Mouse (Mus musculus): ENCODE results near the gene Tfdp2. TPM values are rescaled to one million over a fixed set of nuclear protein-coding genes. Genes with fewer than 3 reads are reported as not detected.

Tfdp2 gene
- polyA plus RNA-seq, 1 experiment, result 72.5 TPM

- TF ChIP-seq POLR2A (IDR thresholded peaks at IDR 0.05; ENCODE audit: borderline replicate concordance, control insufficient read depth, low read depth, low read length), result no peak
- Histone ChIP-seq H3K4me1 (ENCODE audit: control insufficient read depth, insufficient read depth, low read length) (peaks cover 2% of the 10 kb centered on the region), H3K4me3 (replicated peaks; ENCODE audit: control insufficient read depth, low read depth, low read length) (no peak overlapping the region), H3K27ac (ENCODE audit: control insufficient read depth, insufficient read depth, low read depth, low read length, poor library complexity) (no peak overlapping the region)
- 80% methylated on average over 1 of the region's 1 CpGs for WGBS
These were observed 41.3 kb downstream of the Tfdp2 start for GRCm38 (mm10) chr9:96237391-96237790.

DNA sequence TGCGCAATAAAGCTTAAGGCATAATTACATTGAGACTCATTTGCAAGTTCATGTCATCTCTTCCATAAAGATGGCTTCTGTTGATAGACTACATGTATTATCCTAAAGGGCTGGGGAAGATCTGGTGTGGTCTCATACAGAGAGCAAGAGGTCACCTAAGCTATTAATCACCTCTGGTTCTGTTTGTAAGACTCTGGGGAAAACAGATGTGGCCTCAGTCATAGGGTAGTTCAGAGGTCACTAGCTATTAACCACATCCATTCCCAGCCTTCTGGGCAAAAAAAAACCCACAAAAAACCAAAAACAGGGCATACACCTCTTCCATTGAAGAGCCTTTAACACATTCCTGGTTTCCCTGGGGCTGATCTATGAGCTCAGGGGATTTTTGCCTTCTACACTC, 42.2 kb downstream of the Tfdp2 start:
- Histone ChIP-seq H3K27ac (ENCODE audit: control insufficient read depth, insufficient read depth, low read depth, low read length, poor library complexity) (no peak overlapping the region), H3K4me1 (ENCODE audit: control insufficient read depth, insufficient read depth, low read length) (peaks cover 2% of the 10 kb centered on the region), H3K4me3 (replicated peaks; ENCODE audit: control insufficient read depth, low read depth, low read length) (no peak overlapping the region)
- WGBS, result 94% methylated on average over 1 of the region's 1 CpGs
- TF ChIP-seq POLR2A (IDR thresholded peaks at IDR 0.05; ENCODE audit: borderline replicate concordance, control insufficient read depth, low read depth, low read length) (no peak), CTCF (IDR thresholded peaks at IDR 0.05; ENCODE audit: control insufficient read depth, insufficient read depth, low read length) (no peak)

GRCm38 (mm10) chr9:96241134-96242097, 45.3 kb downstream of the Tfdp2 start:
- 77% methylated on average over 10 of the region's 10 CpGs for WGBS
- Histone ChIP-seq H3K4me1 (ENCODE audit: control insufficient read depth, insufficient read depth, low read length) (peaks cover 2% of the 10 kb centered on the region), H3K27ac (ENCODE audit: control insufficient read depth, insufficient read depth, low read depth, low read length, poor library complexity) (peak overlapping the region; percentile 89), H3K4me3 (replicated peaks; ENCODE audit: control insufficient read depth, low read depth, low read length) (no peak overlapping the region)
- TF ChIP-seq CTCF (IDR thresholded peaks at IDR 0.05; ENCODE audit: control insufficient read depth, insufficient read depth, low read length) (no peak), POLR2A (IDR thresholded peaks at IDR 0.05; ENCODE audit: borderline replicate concordance, control insufficient read depth, low read depth, low read length) (no peak)

GRCm38 (mm10) chr9:96243915-96244314, 47.8 kb downstream of the Tfdp2 start:
- no peak overlapping the region for H3K4me3 ChIP-seq (replicated peaks; ENCODE audit: control insufficient read depth, low read depth, low read length)
- TF ChIP-seq POLR2A (IDR thresholded peaks at IDR 0.05; ENCODE audit: borderline replicate concordance, control insufficient read depth, low read depth, low read length) (no peak), CTCF (IDR thresholded peaks at IDR 0.05; ENCODE audit: control insufficient read depth, insufficient read depth, low read length) (no peak)
- peaks cover 2% of the 10 kb centered on the region for H3K4me1 ChIP-seq (ENCODE audit: control insufficient read depth, insufficient read depth, low read length)
- 88% methylated on average over 6 of the region's 6 CpGs for WGBS
- H3K27ac ChIP-seq (ENCODE audit: control insufficient read depth, insufficient read depth, low read depth, low read length, poor library complexity), result no peak overlapping the region

DNA sequence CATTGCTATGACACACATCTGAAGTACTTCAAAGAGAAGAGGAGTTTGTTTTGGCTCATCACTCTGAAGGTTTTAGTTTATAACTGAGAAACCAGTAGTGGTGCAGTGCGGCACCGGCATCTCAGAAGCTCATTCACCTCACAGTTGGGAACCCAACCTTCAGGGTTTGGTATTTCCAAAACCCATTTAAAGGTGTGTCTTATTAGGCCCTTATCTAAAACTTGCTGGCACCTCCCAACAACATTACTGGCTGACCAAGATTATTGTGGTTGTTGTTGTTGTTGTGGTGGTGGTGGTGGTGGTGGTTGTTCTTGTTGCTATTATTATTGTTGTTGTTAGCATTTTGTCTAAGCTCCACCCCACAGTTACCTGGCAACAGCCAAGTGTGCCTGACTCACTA, 58.7 kb downstream of the Tfdp2 start:
- Histone ChIP-seq H3K27ac (ENCODE audit: control insufficient read depth, insufficient read depth, low read depth, low read length, poor library complexity) (no peak overlapping the region), H3K4me3 (replicated peaks; ENCODE audit: control insufficient read depth, low read depth, low read length) (no peak overlapping the region), H3K4me1 (ENCODE audit: control insufficient read depth, insufficient read depth, low read length) (no peaks in the 10 kb centered on the region)
- 88% methylated on average over 2 of the region's 2 CpGs for WGBS
- no peak for TF ChIP-seq POLR2A (IDR thresholded peaks at IDR 0.05; ENCODE audit: borderline replicate concordance, control insufficient read depth, low read depth, low read length)
- no peak for TF ChIP-seq CTCF (IDR thresholded peaks at IDR 0.05; ENCODE audit: control insufficient read depth, insufficient read depth, low read length)

DNA sequence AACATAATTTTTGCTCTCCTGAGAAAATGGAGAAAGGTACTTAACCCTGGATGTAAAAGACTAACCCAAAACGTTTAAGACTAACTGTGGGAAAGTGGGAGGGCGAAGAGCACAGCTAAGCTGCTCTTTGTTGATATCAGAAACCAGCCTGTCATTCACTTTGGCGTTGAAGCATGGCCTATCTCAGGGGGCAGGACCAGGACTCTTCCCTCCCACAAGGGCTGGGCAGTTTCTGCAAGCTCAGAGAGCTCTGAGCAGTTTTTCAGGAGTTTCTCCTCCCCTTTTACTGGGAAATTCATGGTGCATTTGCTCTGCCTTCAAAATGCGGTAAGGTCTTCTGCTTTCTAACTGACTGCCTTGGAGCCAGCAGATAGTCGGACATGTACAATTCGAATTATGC, 62.4 kb downstream of the Tfdp2 start:
- WGBS, result 41% methylated on average over 6 of the region's 6 CpGs
- H3K4me1 ChIP-seq (ENCODE audit: control insufficient read depth, insufficient read depth, low read length), result no peaks in the 10 kb centered on the region
- H3K27ac ChIP-seq (ENCODE audit: control insufficient read depth, insufficient read depth, low read depth, low read length, poor library complexity), result no peak overlapping the region
- TF ChIP-seq CTCF (IDR thresholded peaks at IDR 0.05; ENCODE audit: control insufficient read depth, insufficient read depth, low read length) (no peak), POLR2A (IDR thresholded peaks at IDR 0.05; ENCODE audit: borderline replicate concordance, control insufficient read depth, low read depth, low read length) (no peak)
- H3K4me3 ChIP-seq (replicated peaks; ENCODE audit: control insufficient read depth, low read depth, low read length), result no peak overlapping the region

GRCm38 (mm10) chr9:96259017-96259512, 63.0 kb downstream of the Tfdp2 start:
- peak overlapping the region; percentile 40 for H3K4me3 ChIP-seq (replicated peaks; ENCODE audit: control insufficient read depth, low read depth, low read length)

DNA sequence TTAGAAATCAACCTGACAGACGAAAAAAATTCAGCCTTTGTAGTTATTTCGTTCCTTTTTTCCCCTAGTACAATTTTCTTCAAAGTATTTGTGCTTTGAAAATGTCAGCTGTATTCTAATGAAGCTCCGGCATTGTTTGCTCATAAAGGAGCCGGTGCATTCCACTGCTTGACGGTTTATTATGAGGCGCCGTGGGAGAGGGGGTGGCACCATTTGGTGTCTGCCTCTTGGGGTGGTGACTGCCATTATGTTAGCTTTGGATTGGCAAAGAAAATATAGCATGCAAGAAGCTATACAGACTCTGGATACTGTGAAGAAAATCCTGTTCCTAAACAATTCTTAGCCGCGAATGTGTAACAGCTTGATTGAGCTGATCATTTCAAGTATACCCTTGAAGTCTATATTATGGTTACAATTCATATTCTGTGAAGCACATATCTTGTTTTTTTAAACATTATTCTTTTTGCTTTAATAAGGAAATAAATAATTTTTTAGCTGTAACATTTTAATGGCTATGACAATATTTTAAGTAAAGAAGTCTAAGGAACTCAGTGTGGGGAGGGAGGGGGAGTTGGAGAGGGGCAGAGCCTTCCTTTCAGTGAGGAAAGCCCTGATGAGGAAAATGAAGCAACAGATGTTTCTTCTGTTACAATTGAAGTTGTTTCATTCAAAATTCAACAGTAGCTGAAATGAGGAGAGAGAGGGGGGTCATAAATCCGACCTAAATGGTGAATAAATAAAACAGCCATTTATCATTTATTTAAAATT, 63.9 kb downstream of the Tfdp2 start:
- 2% methylated on average over 10 of the region's 10 CpGs for WGBS
- no peak for TF ChIP-seq POLR2A (IDR thresholded peaks at IDR 0.05; ENCODE audit: borderline replicate concordance, control insufficient read depth, low read depth, low read length)
- no peak for TF ChIP-seq CTCF (IDR thresholded peaks at IDR 0.05; ENCODE audit: control insufficient read depth, insufficient read depth, low read length)
- peak overlapping the region; percentile 69 for H3K4me3 ChIP-seq (replicated peaks; ENCODE audit: control insufficient read depth, low read depth, low read length)
- H3K27ac ChIP-seq (ENCODE audit: control insufficient read depth, insufficient read depth, low read depth, low read length, poor library complexity), result 0 out of 2 replicates have a peak overlapping the region, but pooled peaks have one; percentile 51
- H3K4me1 ChIP-seq (ENCODE audit: control insufficient read depth, insufficient read depth, low read length), result no peaks in the 10 kb centered on the region

More at GRCm38 (mm10) chr9:96259017-96259512, 63.0 kb downstream of the Tfdp2 start:
- H3K4me1 ChIP-seq (ENCODE audit: control insufficient read depth, insufficient read depth, low read length), result no peaks in the 10 kb centered on the region
- WGBS, result 8% methylated on average over 5 of the region's 5 CpGs
- TF ChIP-seq POLR2A (IDR thresholded peaks at IDR 0.05; ENCODE audit: borderline replicate concordance, control insufficient read depth, low read depth, low read length) (no peak), CTCF (IDR thresholded peaks at IDR 0.05; ENCODE audit: control insufficient read depth, insufficient read depth, low read length) (no peak)
- H3K27ac ChIP-seq (ENCODE audit: control insufficient read depth, insufficient read depth, low read depth, low read length, poor library complexity), result peak overlapping the region; percentile 34; the same call in 1 of the 2 replicates
